In the genomic region with DNA sequence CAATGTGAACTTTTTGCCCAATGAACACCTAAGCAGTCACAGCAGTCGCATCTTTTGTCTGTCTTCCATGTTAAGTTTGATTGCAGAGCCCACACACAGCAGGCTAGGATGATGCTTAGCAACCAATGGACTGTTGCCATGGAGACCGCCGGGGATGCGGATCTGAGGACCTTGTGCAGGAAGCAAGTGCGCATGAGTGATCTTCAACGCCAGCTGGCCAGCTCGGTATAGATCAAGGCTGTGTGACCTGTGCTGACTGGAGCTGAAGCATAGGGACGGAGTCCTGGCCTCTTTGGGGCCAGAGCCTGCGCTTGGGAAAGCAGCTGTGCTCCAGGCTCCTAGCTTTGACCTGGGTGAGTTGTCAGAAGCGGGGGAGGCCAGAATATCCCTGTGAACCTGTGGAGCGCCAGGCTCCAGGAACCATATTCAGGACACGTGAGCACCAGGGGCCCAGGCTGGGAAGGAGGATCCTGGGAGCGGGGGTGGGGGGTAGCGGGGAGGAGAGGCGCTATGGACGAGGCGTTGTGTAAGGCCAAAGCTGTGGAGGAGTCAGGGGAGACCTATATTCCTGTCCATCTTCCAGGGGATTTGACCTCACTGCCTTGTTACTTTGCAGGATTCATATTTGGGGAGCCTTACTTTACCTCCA, we compare ENCODE assay signal across 8 mouse cellular contexts. TPM values are rescaled to one million over a fixed set of nuclear protein-coding genes. Genes with fewer than 3 reads are reported as not detected.
DNase-seq lines count a peak whose midpoint lies in the region; ATAC-seq and TF ChIP-seq lines count a peak whose summit lies in the region.

A gene (plus strand): TSS at position 141 of the 649 bp plus-strand sequence.

- DNase-seq in kidney, postnatal 10 days: peak; percentile 72
- no peak for DNase-seq in kidney, adult 9 months
- DNase-seq in cerebellum, adult 9-10 months: peak; percentile 91
- DNase-seq in layer of hippocampus, postnatal 36 days: peak; percentile 89
- peak; percentile 94 for DNase-seq in neural tube, embryonic 11.5 days (ENCODE audit: low spot score)
- no peak for DNase-seq in spleen, postnatal 10 days (ENCODE audit: low spot score in 2 of 2)
- no peak for DNase-seq in thymus, adult 2 months

- peak within 1 kb of the TSS; percentile 31; the same call in 1 of the 2 replicates for H3K9ac ChIP-seq in neural tube, embryonic 11.5 days (ENCODE audit: low read length)

- peak within 1 kb of the TSS; percentile 22; the same call in 1 of the 2 replicates for H3K4me3 ChIP-seq in neural tube, embryonic 11.5 days (ENCODE audit: low read depth, low read length)
- no peak within 1 kb of the TSS for H3K4me3 ChIP-seq in thymus, adult 2 months (ENCODE audit: control insufficient read depth, insufficient read depth, low read length)

- WGBS in neural tube, embryonic 11.5 days: 18% methylated on average over 17 of the region's 17 CpGs
- 70% methylated on average over 17 of the region's 17 CpGs for WGBS in thymus, adult 2 months

- no peak for TF ChIP-seq CTCF in thymus, adult 2 months (IDR thresholded peaks at IDR 0.05; ENCODE audit: borderline replicate concordance, control insufficient read depth, extremely low read depth, insufficient read depth, low read length, poor library complexity)

- no peaks in the 10 kb centered on the region for H3K36me3 ChIP-seq in neural tube, embryonic 11.5 days (ENCODE audit: control insufficient read depth, insufficient read depth, low read length)
- no peaks in the 10 kb centered on the region for H3K36me3 ChIP-seq in thymus, adult 2 months (ENCODE audit: control insufficient read depth, insufficient read depth, low read length)

- no peaks in the 10 kb centered on the region for H3K9me3 ChIP-seq in neural tube, embryonic 11.5 days (ENCODE audit: control insufficient read depth, low read length)

- 0 out of 2 replicates have a peak, but pooled peaks cover 4% of the 10 kb centered on the region for H3K4me1 ChIP-seq in neural tube, embryonic 11.5 days (ENCODE audit: control insufficient read depth, insufficient read depth, low read length)
- H3K4me1 ChIP-seq in thymus, adult 2 months (replicated peaks; ENCODE audit: control insufficient read depth, insufficient read depth, low read length): no peaks in the 10 kb centered on the region

- peak; percentile 84 for ATAC-seq in frontal cortex, adult (ENCODE audit: low TSS enrichment)
- peak; percentile 96 for ATAC-seq in neural tube, embryonic 11.5 days (ENCODE audit: insufficient read depth, low FRiP score, low TSS enrichment)

- H3K4me2 ChIP-seq in neural tube, embryonic 11.5 days (ENCODE audit: low read depth): peak within 1 kb of the TSS; percentile 53

- no peak for TF ChIP-seq POLR2A in thymus, adult 2 months (IDR thresholded peaks at IDR 0.05; ENCODE audit: control insufficient read depth, extremely low read depth, insufficient read depth, low read length, poor library complexity)

- no peaks in the 10 kb centered on the region for H3K27me3 ChIP-seq in neural tube, embryonic 11.5 days (ENCODE audit: control insufficient read depth, insufficient read depth, low read length)
- no peaks in the 10 kb centered on the region for H3K27me3 ChIP-seq in thymus, adult 2 months (ENCODE audit: control insufficient read depth, insufficient read depth, low read length)

- H3K27ac ChIP-seq in neural tube, embryonic 11.5 days (ENCODE audit: low read depth, low read length): peak within 1 kb of the TSS; percentile 89
- H3K27ac ChIP-seq in thymus, adult 2 months (ENCODE audit: control insufficient read depth, insufficient read depth, low read length): no peak within 1 kb of the TSS

RNA-seq across cellular contexts. Expression of the gene that starts here (rescaled TPM):
- total RNA-seq in layer of hippocampus, postnatal 36 days (2021): 100 to 1,000 TPM; 119 to 124 TPM
- polyA plus RNA-seq in neural tube, embryonic 11.5 days (2014; fragmentation: Nextera tagmentation; extraction: Ambion mirVana): 15.6 and 18.0 TPM in 2 replicates
- not detected in 2 replicates for polyA plus RNA-seq in thymus, adult 2 months (2012; rRNA removed)

Comparison
In these comparisons a context has a peak if more than half of its experiments do, and no peak if none do; other contexts are left out.
1. RNA of the gene that starts here (polyA plus RNA-seq): 15.6 to 18.0 TPM in neural tube, embryonic 11.5 days; not detected in thymus, adult 2 months; every median in the first group is over 10 times any median in the second.
2. DNase-seq: peak in kidney, postnatal 10 days (single experiment), cerebellum, adult 9-10 months (single experiment), layer of hippocampus, postnatal 36 days (2 of 2) and neural tube, embryonic 11.5 days (single experiment); none in kidney, adult 9 months (single experiment), spleen, postnatal 10 days (0 of 2) and thymus, adult 2 months (single experiment).